Mouse (Mus musculus): ENCODE results near the gene Tctex1d4.

Tctex1d4 gene

GRCm38 (mm10) chr4:117136034-117136433, 9.4 kb downstream of the Tctex1d4 start:
- peak; percentile 49 for DNase-seq (ENCODE audit: extremely low read depth, insufficient read length, low spot score)

GRCm38 (mm10) chr4:117138295-117139216, 12.0 kb downstream of the Tctex1d4 start:
- DNase-seq (ENCODE audit: extremely low read depth, insufficient read length, low spot score) = no peak

- DNase-seq (ENCODE audit: extremely low read depth, insufficient read length, low spot score) = peak; percentile 49
These were observed 12.6 kb downstream of the Tctex1d4 start for GRCm38 (mm10) chr4:117139217-117139612.

- DNase-seq (ENCODE audit: extremely low read depth, insufficient read length, low spot score) = no peak
These were observed 14.0 kb downstream of the Tctex1d4 start for GRCm38 (mm10) chr4:117140613-117141012.

GRCm38 (mm10) chr4:117143023-117143422, 16.4 kb downstream of the Tctex1d4 start:
- DNase-seq (ENCODE audit: extremely low read depth, insufficient read length, low spot score) = no peak

GRCm38 (mm10) chr4:117145248-117145647, 18.7 kb downstream of the Tctex1d4 start:
- DNase-seq (ENCODE audit: extremely low read depth, insufficient read length, low spot score) = no peak

DNA sequence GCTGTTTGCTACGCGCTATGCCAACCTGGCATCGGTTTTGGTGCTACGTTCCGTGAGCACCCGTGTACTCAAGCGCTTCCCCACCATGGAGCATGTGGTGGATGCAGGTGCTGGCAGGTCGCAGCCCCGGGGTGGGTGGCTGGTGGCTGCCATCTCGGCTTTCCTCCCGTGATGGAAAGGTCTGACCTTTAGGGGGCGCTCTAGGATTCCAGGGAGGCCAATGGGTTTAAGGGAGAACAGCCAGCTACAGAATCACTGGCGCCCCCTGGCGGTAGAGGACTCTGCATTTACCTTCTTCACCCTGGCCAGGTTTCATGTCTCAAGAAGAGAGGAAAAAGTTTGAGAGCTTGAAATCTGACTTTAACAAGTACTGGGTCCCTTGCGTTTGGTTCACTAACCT, 19.6 kb downstream of the Tctex1d4 start:
- DNase-seq (ENCODE audit: extremely low read depth, insufficient read length, low spot score) = peak; percentile 67

DNA sequence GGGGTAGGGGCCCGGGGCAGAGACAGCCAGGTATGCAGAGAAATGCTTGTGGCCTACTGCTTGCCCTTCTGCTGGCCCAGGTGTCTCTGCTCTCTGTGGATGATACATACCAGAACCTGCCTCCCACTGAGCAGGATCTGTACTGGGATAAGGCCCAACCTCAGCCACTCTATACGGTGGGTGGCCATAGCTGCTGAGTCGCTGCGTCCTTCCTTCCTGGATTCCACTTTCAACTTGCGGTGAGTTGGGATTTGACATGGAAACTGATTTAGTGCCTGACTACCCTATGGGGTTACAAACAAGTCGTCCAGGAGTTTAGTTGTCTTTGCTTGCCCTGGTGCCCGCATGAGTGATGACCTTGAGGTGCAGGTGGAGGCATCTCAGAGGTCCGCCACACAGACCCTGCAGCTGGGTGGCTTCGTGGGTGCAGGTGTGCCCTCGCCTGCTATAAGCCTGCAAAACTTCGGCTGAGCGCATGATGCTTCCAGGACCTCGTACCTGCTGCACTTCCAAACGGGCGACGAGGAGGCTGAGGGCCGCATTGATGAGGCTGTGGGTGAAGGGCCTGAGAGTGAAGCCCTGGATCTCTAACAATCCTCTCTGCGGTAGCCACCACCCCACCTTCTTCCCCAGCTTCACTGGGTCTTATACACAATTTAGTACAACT, 21.6 kb downstream of the Tctex1d4 start:
- no peak for DNase-seq (ENCODE audit: extremely low read depth, insufficient read length, low spot score)

GRCm38 (mm10) chr4:117148815-117149214, 22.2 kb downstream of the Tctex1d4 start:
- DNase-seq (ENCODE audit: extremely low read depth, insufficient read length, low spot score) = no peak

GRCm38 (mm10) chr4:117149291-117150211, 23.0 kb downstream of the Tctex1d4 start:
- DNase-seq (ENCODE audit: extremely low read depth, insufficient read length, low spot score) = no peak

GRCm38 (mm10) chr4:117150212-117150733, 23.7 kb downstream of the Tctex1d4 start:
- no peak for DNase-seq (ENCODE audit: extremely low read depth, insufficient read length, low spot score)

GRCm38 (mm10) chr4:117151416-117151815, 24.8 kb downstream of the Tctex1d4 start:
- DNase-seq (ENCODE audit: extremely low read depth, insufficient read length, low spot score) = no peak

DNA sequence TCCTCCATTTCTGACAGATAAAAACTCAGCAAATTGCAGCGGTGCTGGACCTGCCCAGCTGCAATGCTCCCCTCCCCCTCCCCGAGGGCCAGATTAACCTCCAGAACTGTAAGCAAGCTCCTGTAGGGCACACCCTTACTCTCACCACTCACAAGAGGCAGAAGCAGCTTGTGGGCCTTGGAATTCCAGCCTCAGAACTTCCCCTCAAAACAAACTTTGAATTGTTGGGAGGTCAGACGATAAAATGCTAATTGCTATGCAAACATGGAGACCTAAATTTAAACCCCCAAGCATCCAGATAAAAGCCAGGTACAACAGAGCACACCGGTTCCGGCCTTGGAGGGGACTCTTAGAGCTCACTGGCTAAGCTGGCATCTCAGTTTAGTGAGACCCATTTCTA, 26.1 kb downstream of the Tctex1d4 start:
- no peak for DNase-seq (ENCODE audit: extremely low read depth, insufficient read length, low spot score)

GRCm38 (mm10) chr4:117155020-117155791, 28.6 kb downstream of the Tctex1d4 start:
- DNase-seq (ENCODE audit: extremely low read depth, insufficient read length, low spot score) = peak; percentile 21

DNA sequence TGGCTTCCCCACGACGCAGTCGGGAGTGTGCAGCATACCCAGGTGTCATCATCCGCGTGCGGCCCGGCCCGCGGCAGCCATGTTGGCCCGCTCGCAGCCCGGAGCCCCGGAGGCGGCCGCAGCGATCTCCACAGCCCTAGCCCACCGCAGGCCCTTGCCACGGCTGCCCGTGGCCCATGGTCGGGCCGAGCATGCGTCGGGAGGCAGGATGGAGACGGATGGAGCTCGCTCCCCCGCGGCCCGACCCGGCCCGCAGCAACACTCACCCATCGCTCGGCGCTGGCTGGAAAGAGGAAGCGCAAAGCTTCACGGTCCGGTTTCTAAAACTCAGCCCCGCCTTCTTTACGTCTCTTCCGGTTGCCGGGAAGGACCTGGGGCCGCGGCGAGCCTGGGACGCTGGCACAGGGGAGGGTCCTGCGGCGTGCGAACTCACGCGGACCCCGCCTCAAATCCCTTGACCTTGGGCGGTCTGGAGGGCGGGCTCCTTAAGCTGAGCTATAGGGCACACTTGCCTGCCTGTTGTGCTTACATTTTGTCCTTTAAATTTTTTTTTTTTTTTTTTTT, 29.3 kb downstream of the Tctex1d4 start, which contains the start of gene Rps8:
Rps8 (minus strand) TSS at position 452 of the 564 bp plus-strand sequence.
- DNase-seq (ENCODE audit: extremely low read depth, insufficient read length, low spot score) = peak; percentile 88

DNA sequence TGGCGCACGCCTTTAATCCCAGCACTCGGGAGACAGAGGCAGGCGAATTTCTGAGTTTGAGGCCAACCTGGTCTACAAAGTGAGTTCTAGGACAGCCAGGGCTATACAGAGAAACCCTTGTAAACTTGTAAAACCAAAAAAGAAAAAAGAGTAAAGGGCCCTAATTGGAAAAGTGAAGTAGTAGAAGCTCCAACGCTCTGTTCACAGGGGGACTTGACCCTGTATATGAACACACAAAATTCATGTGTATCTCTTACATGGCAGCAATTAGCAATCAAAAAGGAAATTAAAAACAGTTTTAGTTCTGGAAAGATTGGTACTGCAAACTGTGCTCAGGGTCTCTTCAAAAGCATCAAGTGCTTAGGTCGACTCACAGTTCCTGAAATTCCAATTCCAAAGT, 29.8 kb downstream of the Tctex1d4 start:
- DNase-seq (ENCODE audit: extremely low read depth, insufficient read length, low spot score) = no peak

GRCm38 (mm10) chr4:117159666-117160065, 33.1 kb downstream of the Tctex1d4 start:
- DNase-seq (ENCODE audit: extremely low read depth, insufficient read length, low spot score) = no peak

GRCm38 (mm10) chr4:117161183-117161582, 34.6 kb downstream of the Tctex1d4 start:
- DNase-seq (ENCODE audit: extremely low read depth, insufficient read length, low spot score) = no peak

GRCm38 (mm10) chr4:117169936-117170335, 43.3 kb downstream of the Tctex1d4 start:
- DNase-seq (ENCODE audit: extremely low read depth, insufficient read length, low spot score) = no peak
